Mouse (Mus musculus): ENCODE results near the gene Phc1. TPM values are rescaled to one million over a fixed set of nuclear protein-coding genes. Genes with fewer than 3 reads are reported as not detected.
A peak's percentile ranks its signal among the peaks of the same experiment; 100 is the strongest.

Phc1 gene
- polyA plus RNA-seq, 1 experiment from 2014 or later: 11.0 TPM

GRCm38 (mm10) chr6:122342125-122342524, 1.8 kb upstream of the Phc1 start:
- Histone ChIP-seq H3K27me3 (ENCODE audit: control insufficient read depth, insufficient read depth, low read length) (no peaks in the 10 kb centered on the region), H3K4me3 (replicated peaks; ENCODE audit: low read length) (no peak overlapping the region)
- 23% methylated on average over 5 of the region's 5 CpGs for WGBS

GRCm38 (mm10) chr6:122341038-122341810, 863 bp upstream of the Phc1 start:
- peak overlapping the region; percentile 71 for H3K4me2 ChIP-seq (ENCODE audit: low read depth, low read length)
- no peak overlapping the region for H3K4me3 ChIP-seq (replicated peaks; ENCODE audit: low read length)

More at GRCm38 (mm10) chr6:122342125-122342524, 1.8 kb upstream of the Phc1 start:
- no peaks in the 10 kb centered on the region for H3K9me3 ChIP-seq (replicated peaks; ENCODE audit: control insufficient read depth, low read length)
- no peak for ATAC-seq (ENCODE audit: insufficient read depth, low FRiP score)
- peaks cover 15% of the 10 kb centered on the region for H3K4me1 ChIP-seq (ENCODE audit: control insufficient read depth, insufficient read depth, low read length)
- no peak overlapping the region for H3K4me2 ChIP-seq (ENCODE audit: low read depth, low read length)
- H3K36me3 ChIP-seq (ENCODE audit: control insufficient read depth, insufficient read depth, low read length): no peaks in the 10 kb centered on the region
- no peak overlapping the region for H3K9ac ChIP-seq (ENCODE audit: low read length)
- H3K27ac ChIP-seq (ENCODE audit: low read length): no peak overlapping the region

DNA sequence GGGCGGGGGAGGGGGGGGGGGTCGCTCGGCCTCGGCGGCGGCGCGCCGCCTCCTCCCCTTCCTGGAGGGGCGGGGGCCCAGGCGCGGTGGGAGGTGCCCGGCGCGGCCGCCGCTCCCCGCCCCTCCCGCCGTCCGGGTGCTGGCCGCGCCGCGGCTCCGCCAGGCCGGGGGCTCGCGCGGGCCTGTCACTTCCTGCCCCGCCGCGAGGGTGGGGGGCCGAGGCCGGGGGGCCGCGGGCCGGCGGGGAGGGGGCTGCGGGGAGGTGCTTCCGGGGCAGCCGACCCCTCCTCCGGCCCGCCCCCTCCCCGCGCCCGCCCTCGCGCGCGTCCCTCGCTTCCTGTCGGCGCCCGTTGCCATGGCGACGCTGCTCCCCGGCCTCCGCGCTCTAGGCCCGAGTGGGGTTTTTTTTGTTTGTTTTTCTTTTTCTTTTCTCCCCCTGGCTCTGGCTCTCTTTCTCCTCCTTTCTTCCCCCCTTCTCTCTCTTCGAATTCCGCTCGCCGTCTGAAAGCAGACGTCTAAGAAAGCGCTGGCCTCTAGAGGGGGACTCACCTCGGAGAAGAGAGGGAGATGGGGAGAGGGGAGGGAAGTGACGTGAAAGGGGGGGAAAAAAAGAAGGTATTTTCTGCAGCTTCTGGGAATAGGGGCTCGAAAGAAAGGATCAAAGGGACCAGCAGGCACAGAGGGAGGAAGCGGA, 566 bp downstream of the Phc1 start:
- no peaks in the 10 kb centered on the region for H3K9me3 ChIP-seq (replicated peaks; ENCODE audit: control insufficient read depth, low read length)
- H3K4me2 ChIP-seq (ENCODE audit: low read depth, low read length): peak overlapping the region; percentile 71
- peak overlapping the region; percentile 97 for H3K27ac ChIP-seq (ENCODE audit: low read length)
- H3K36me3 ChIP-seq (ENCODE audit: control insufficient read depth, insufficient read depth, low read length): peaks cover 4% of the 10 kb centered on the region; the same call in 1 of the 2 replicates
- peaks cover 15% of the 10 kb centered on the region for H3K4me1 ChIP-seq (ENCODE audit: control insufficient read depth, insufficient read depth, low read length)
- peak; percentile 91 for ATAC-seq (ENCODE audit: insufficient read depth, low FRiP score)
- peak overlapping the region; percentile 90 for H3K9ac ChIP-seq (ENCODE audit: low read length)
- WGBS: under 1% methylated on average over 40 of the region's 71 CpGs
- no peaks in the 10 kb centered on the region for H3K27me3 ChIP-seq (ENCODE audit: control insufficient read depth, insufficient read depth, low read length)
- peak overlapping the region; percentile 78 for H3K4me3 ChIP-seq (replicated peaks; ENCODE audit: low read length)

More at GRCm38 (mm10) chr6:122341038-122341810, 863 bp upstream of the Phc1 start:
- Histone ChIP-seq H3K27me3 (ENCODE audit: control insufficient read depth, insufficient read depth, low read length) (no peaks in the 10 kb centered on the region), H3K27ac (ENCODE audit: low read length) (peak overlapping the region; percentile 64), H3K9ac (ENCODE audit: low read length) (no peak overlapping the region), H3K36me3 (ENCODE audit: control insufficient read depth, insufficient read depth, low read length) (peaks cover 1% of the 10 kb centered on the region; the same call in 1 of the 2 replicates), H3K4me1 (ENCODE audit: control insufficient read depth, insufficient read depth, low read length) (peaks cover 15% of the 10 kb centered on the region), H3K9me3 (replicated peaks; ENCODE audit: control insufficient read depth, low read length) (no peaks in the 10 kb centered on the region)
- peak; percentile 24; the same call in 1 of the 2 replicates for ATAC-seq (ENCODE audit: insufficient read depth, low FRiP score)
- WGBS: 42% methylated on average over 7 of the region's 7 CpGs

- Histone ChIP-seq H3K4me2 (ENCODE audit: low read depth, low read length) (peak overlapping the region; percentile 87), H3K27ac (ENCODE audit: low read length) (peak overlapping the region; percentile 97), H3K27me3 (ENCODE audit: control insufficient read depth, insufficient read depth, low read length) (no peaks in the 10 kb centered on the region), H3K4me1 (ENCODE audit: control insufficient read depth, insufficient read depth, low read length) (peaks cover 15% of the 10 kb centered on the region), H3K9ac (ENCODE audit: low read length) (peak overlapping the region; percentile 90), H3K4me3 (replicated peaks; ENCODE audit: low read length) (peak overlapping the region; percentile 78), H3K36me3 (ENCODE audit: control insufficient read depth, insufficient read depth, low read length) (peaks cover 4% of the 10 kb centered on the region; the same call in 1 of the 2 replicates), H3K9me3 (replicated peaks; ENCODE audit: control insufficient read depth, low read length) (no peaks in the 10 kb centered on the region)
- ATAC-seq (ENCODE audit: insufficient read depth, low FRiP score): peak; percentile 78
- under 1% methylated on average over 25 of the region's 51 CpGs for WGBS
These were observed 1.2 kb downstream of the Phc1 start for GRCm38 (mm10) chr6:122339047-122339647.

GRCm38 (mm10) chr6:122337546-122337945, 2.8 kb downstream of the Phc1 start:
- peaks cover 11% of the 10 kb centered on the region for H3K36me3 ChIP-seq (ENCODE audit: control insufficient read depth, insufficient read depth, low read length)
- 57% methylated on average over 6 of the region's 6 CpGs for WGBS
- peaks cover 8% of the 10 kb centered on the region; the same call in 1 of the 2 replicates for H3K4me1 ChIP-seq (ENCODE audit: control insufficient read depth, insufficient read depth, low read length)

GRCm38 (mm10) chr6:122334786-122335340, 5.5 kb downstream of the Phc1 start:
- Histone ChIP-seq H3K27ac (ENCODE audit: low read length) (no peak overlapping the region), H3K9ac (ENCODE audit: low read length) (no peak overlapping the region), H3K27me3 (ENCODE audit: control insufficient read depth, insufficient read depth, low read length) (no peaks in the 10 kb centered on the region), H3K4me2 (ENCODE audit: low read depth, low read length) (no peak overlapping the region), H3K9me3 (replicated peaks; ENCODE audit: control insufficient read depth, low read length) (no peaks in the 10 kb centered on the region), H3K4me3 (replicated peaks; ENCODE audit: low read length) (no peak overlapping the region), H3K4me1 (ENCODE audit: control insufficient read depth, insufficient read depth, low read length) (peaks cover 8% of the 10 kb centered on the region; the same call in 1 of the 2 replicates), H3K36me3 (ENCODE audit: control insufficient read depth, insufficient read depth, low read length) (peaks cover 15% of the 10 kb centered on the region)
- ATAC-seq (ENCODE audit: insufficient read depth, low FRiP score): no peak
- 78% methylated on average over 7 of the region's 7 CpGs for WGBS

More at GRCm38 (mm10) chr6:122337546-122337945, 2.8 kb downstream of the Phc1 start:
- no peak for ATAC-seq (ENCODE audit: insufficient read depth, low FRiP score)
- H3K9me3 ChIP-seq (replicated peaks; ENCODE audit: control insufficient read depth, low read length): no peaks in the 10 kb centered on the region
- H3K9ac ChIP-seq (ENCODE audit: low read length): no peak overlapping the region
- no peak overlapping the region for H3K4me3 ChIP-seq (replicated peaks; ENCODE audit: low read length)
- no peak overlapping the region for H3K4me2 ChIP-seq (ENCODE audit: low read depth, low read length)
- no peak overlapping the region for H3K27ac ChIP-seq (ENCODE audit: low read length)
- H3K27me3 ChIP-seq (ENCODE audit: control insufficient read depth, insufficient read depth, low read length): no peaks in the 10 kb centered on the region

- Histone ChIP-seq H3K4me1 (ENCODE audit: control insufficient read depth, insufficient read depth, low read length) (0 out of 2 replicates have a peak, but pooled peaks cover 1% of the 10 kb centered on the region), H3K27me3 (ENCODE audit: control insufficient read depth, insufficient read depth, low read length) (no peaks in the 10 kb centered on the region), H3K4me3 (replicated peaks; ENCODE audit: low read length) (no peak overlapping the region), H3K36me3 (ENCODE audit: control insufficient read depth, insufficient read depth, low read length) (peaks cover 15% of the 10 kb centered on the region), H3K9me3 (replicated peaks; ENCODE audit: control insufficient read depth, low read length) (no peaks in the 10 kb centered on the region), H3K27ac (ENCODE audit: low read length) (no peak overlapping the region), H3K9ac (ENCODE audit: low read length) (no peak overlapping the region), H3K4me2 (ENCODE audit: low read depth, low read length) (no peak overlapping the region)
- 84% methylated on average over 13 of the region's 13 CpGs for WGBS
- no peak for ATAC-seq (ENCODE audit: insufficient read depth, low FRiP score)
These were observed 7.2 kb downstream of the Phc1 start for GRCm38 (mm10) chr6:122333081-122333612.

GRCm38 (mm10) chr6:122325361-122325975, 14.9 kb downstream of the Phc1 start:
- WGBS: 80% methylated on average over 6 of the region's 6 CpGs
- no peak overlapping the region for H3K4me3 ChIP-seq (replicated peaks; ENCODE audit: low read length)
- no peak for ATAC-seq (ENCODE audit: insufficient read depth, low FRiP score)
- no peak overlapping the region for H3K9ac ChIP-seq (ENCODE audit: low read length)
- no peaks in the 10 kb centered on the region for H3K27me3 ChIP-seq (ENCODE audit: control insufficient read depth, insufficient read depth, low read length)
- H3K36me3 ChIP-seq (ENCODE audit: control insufficient read depth, insufficient read depth, low read length): peaks cover 5% of the 10 kb centered on the region
- no peaks in the 10 kb centered on the region for H3K4me1 ChIP-seq (ENCODE audit: control insufficient read depth, insufficient read depth, low read length)
- H3K27ac ChIP-seq (ENCODE audit: low read length): no peak overlapping the region
- H3K9me3 ChIP-seq (replicated peaks; ENCODE audit: control insufficient read depth, low read length): no peaks in the 10 kb centered on the region
- H3K4me2 ChIP-seq (ENCODE audit: low read depth, low read length): no peak overlapping the region

All from stomach, embryonic 16.5 days (tissue).